Mouse (Mus musculus) limb, embryonic 14.5 days (tissue): ENCODE data around the gene Zcchc3. TPM values are rescaled to one million over a fixed set of nuclear protein-coding genes. Genes with fewer than 3 reads are reported as not detected.
A peak's percentile ranks its signal among the peaks of the same experiment; 100 is the strongest.

Experiments used
- ATAC-seq: fragments of 200-750 bp; cut with Nextera tagmentation; 2 replicates; pipeline ENCODE4 v1.8.0; 2017; ENCODE audit warnings: low read depth, moderate number of reproducible peaks, moderate TSS enrichment; ENCODE audit not compliant: low FRiP score
- DNase-seq: peaks from one replicate; pipeline ENCODE4 v3.0.0-alpha.2; 2015; ENCODE audit warnings: low spot score
- H3K27ac ChIP-seq: fragments of 300-500 bp; sonication (generic); replicated peaks from 2 replicates; pipeline ENCODE4 v1.5.1; 2014; ENCODE audit warnings: low read depth, mild to moderate bottlenecking, low read length, moderate library complexity, mixed read lengths
- H3K27me3 ChIP-seq: fragments of 300-500 bp; sonication (generic); 2 replicates; pipeline ENCODE4 v1.6.1; 2014; ENCODE audit warnings: low read length, mixed read lengths; ENCODE audit not compliant: control insufficient read depth, insufficient read depth
- H3K36me3 ChIP-seq: fragments of 300-500 bp; sonication (generic); 2 replicates; pipeline ENCODE4 v1.6.1; 2014; ENCODE audit warnings: mild to moderate bottlenecking, low read length, moderate library complexity, mixed read lengths; ENCODE audit not compliant: control insufficient read depth, insufficient read depth
- H3K4me1 ChIP-seq: fragments of 300-500 bp; sonication (generic); 2 replicates; pipeline ENCODE4 v1.6.1; 2014; ENCODE audit warnings: antibody characterized with exemption, low read length, mixed read lengths; ENCODE audit not compliant: control insufficient read depth, insufficient read depth
- H3K4me2 ChIP-seq: fragments of 300-500 bp; sonication (generic); replicated peaks from 2 replicates; pipeline ENCODE4 v1.6.1; 2014; ENCODE audit warnings: low read depth, mild to moderate bottlenecking, low read length, moderate library complexity; ENCODE audit not compliant: severe bottlenecking
- H3K4me3 ChIP-seq: fragments of 300-500 bp; sonication (generic); replicated peaks from 2 replicates; pipeline ENCODE4 v1.5.1; 2014; ENCODE audit warnings: low read length
- H3K9ac ChIP-seq: fragments of 300-500 bp; sonication (generic); 2 replicates; pipeline ENCODE4 v1.6.1; 2014; ENCODE audit warnings: mild to moderate bottlenecking, low read depth, low read length, moderate library complexity; ENCODE audit not compliant: severe bottlenecking
- H3K9me3 ChIP-seq: fragments of 300-500 bp; sonication (generic); 2 replicates; pipeline ENCODE4 v1.6.1; 2016; ENCODE audit warnings: low read length; ENCODE audit not compliant: control insufficient read depth
- POLR2A ChIP-seq: fragments of 200-500 bp; IDR thresholded peaks from 2 replicates; pipeline ENCODE4 v1.8.0; 2012; ENCODE audit warnings: inconsistent platforms, mild to moderate bottlenecking, moderate library complexity, borderline replicate concordance; ENCODE audit not compliant: insufficient read depth, insufficient read length; ENCODE audit errors: extremely low read depth
- WGBS: fragments of 180-500 bp; shearing (Covaris S2); extraction: QIAGEN DNeasy Blood & Tissue Kit; methylation state at CpG from one replicate; pipeline ENCODE4 v1.1.7; 2014; 5-methylcytosine and 5-hydroxymethylcytosine counted together
- polyA plus RNA-seq, 2 experiments: library from polyadenylated mRNA; depleted of rRNA in 1 of 2; stranded (reverse) in 1 of 2; unstranded in 1 of 2; fragments of >200 nt; fragmentation: Nextera tagmentation in 1 of 2; extraction: Ambion mirVana in 1 of 2; gene quantifications; 2 replicates each; pipeline versions ENCODE4 v1.2.1 to v1.2.3; 2012 to 2014

Zcchc3 gene
- polyA plus RNA-seq, 2 experiments: 33.5 to 38.1 TPM

- Histone ChIP-seq H3K36me3 (peaks cover 19% of the 10 kb centered on the region), H3K27me3 (no peaks in the 10 kb centered on the region), H3K4me1 (peaks cover 19% of the 10 kb centered on the region), H3K9me3 (no peaks in the 10 kb centered on the region), H3K9ac (no peak overlapping the region), H3K27ac (no peak overlapping the region), H3K4me3 (no peak overlapping the region), H3K4me2 (no peak overlapping the region)
- DNase-seq (peak; percentile 79), ATAC-seq (no peak)
- 18% methylated on average over 3 of the region's 3 CpGs for WGBS
- no peak for TF ChIP-seq POLR2A
These were observed 22.0 kb downstream of the Zcchc3 start for GRCm38 (mm10) chr2:152392786-152393185.

GRCm38 (mm10) chr2:152384191-152384590 lies 30.6 kb downstream of the Zcchc3 start:
- Histone ChIP-seq H3K9ac (no peak overlapping the region), H3K4me3 (no peak overlapping the region), H3K36me3 (no peaks in the 10 kb centered on the region), H3K4me1 (no peaks in the 10 kb centered on the region), H3K27me3 (no peaks in the 10 kb centered on the region), H3K9me3 (no peaks in the 10 kb centered on the region), H3K4me2 (no peak overlapping the region), H3K27ac (no peak overlapping the region)
- TF ChIP-seq POLR2A: no peak
- WGBS: 85% methylated on average over 4 of the region's 4 CpGs
- DNase-seq: no peak
- no peak for ATAC-seq

DNA sequence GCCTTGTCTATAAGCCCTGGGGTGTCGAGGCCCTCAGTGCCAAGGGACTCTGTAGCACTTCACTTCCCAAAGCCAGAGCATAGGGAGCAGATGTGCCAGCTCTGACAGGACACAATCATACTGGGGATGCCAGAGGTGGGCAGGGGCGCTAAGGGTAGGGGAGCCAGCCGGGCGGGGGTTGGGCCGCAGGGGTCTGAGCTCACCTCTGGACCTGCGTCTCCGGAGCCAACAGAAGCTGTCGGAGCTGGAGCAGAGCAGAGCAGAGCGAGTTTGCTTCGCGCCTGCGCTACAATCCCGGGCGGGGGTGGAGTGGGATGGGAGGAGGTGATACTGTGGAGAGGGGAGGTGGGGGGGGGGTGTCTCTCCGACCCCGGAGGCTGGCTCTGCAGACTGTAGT lies 38.5 kb downstream of the Zcchc3 start, which contains the start of gene Nrsn2:
TSS of gene Nrsn2 (minus strand) at position 294 of the 397 bp plus-strand sequence.
- H3K4me1 ChIP-seq: peaks cover 7% of the 10 kb centered on the region; the same call in 1 of the 2 replicates
- no peaks in the 10 kb centered on the region for H3K9me3 ChIP-seq
- H3K36me3 ChIP-seq: no peaks in the 10 kb centered on the region
- DNase-seq (no peak), ATAC-seq (peak; percentile 69)
- H3K9ac ChIP-seq: peak within 1 kb of the TSS; percentile 48; the same call in 1 of the 2 replicates
- H3K27me3 ChIP-seq: no peaks in the 10 kb centered on the region
- H3K4me2 ChIP-seq: peak within 1 kb of the TSS; percentile 45
- H3K27ac ChIP-seq: no peak within 1 kb of the TSS
- no peak for TF ChIP-seq POLR2A
- 3% methylated on average over 9 of the region's 16 CpGs for WGBS
- peak within 1 kb of the TSS; percentile 24 for H3K4me3 ChIP-seq

- no peaks in the 10 kb centered on the region for H3K36me3 ChIP-seq
- 4% methylated on average over 21 of the region's 21 CpGs for WGBS
- peak overlapping the region; percentile 48; the same call in 1 of the 2 replicates for H3K9ac ChIP-seq
These were observed 39.0 kb downstream of the Zcchc3 start for GRCm38 (mm10) chr2:152375652-152376344.

GRCm38 (mm10) chr2:152373547-152373946 lies 41.3 kb downstream of the Zcchc3 start:
- WGBS: 77% methylated on average over 9 of the region's 9 CpGs
- Histone ChIP-seq H3K4me1 (peaks cover 7% of the 10 kb centered on the region; the same call in 1 of the 2 replicates), H3K9ac (no peak overlapping the region), H3K27me3 (no peaks in the 10 kb centered on the region), H3K9me3 (no peaks in the 10 kb centered on the region), H3K36me3 (no peaks in the 10 kb centered on the region), H3K4me3 (no peak overlapping the region), H3K4me2 (no peak overlapping the region), H3K27ac (no peak overlapping the region)
- no peak for ATAC-seq
- no peak for TF ChIP-seq POLR2A
- no peak for DNase-seq

More at GRCm38 (mm10) chr2:152375652-152376344, 39.0 kb downstream of the Zcchc3 start:
- TF ChIP-seq POLR2A: no peak
- DNase-seq (peak; percentile 30), ATAC-seq (peak; percentile 62)
- peak overlapping the region; percentile 45 for H3K4me2 ChIP-seq
- no peaks in the 10 kb centered on the region for H3K9me3 ChIP-seq
- H3K27ac ChIP-seq: no peak overlapping the region
- H3K4me3 ChIP-seq: peak overlapping the region; percentile 24
- no peaks in the 10 kb centered on the region for H3K27me3 ChIP-seq
- peaks cover 7% of the 10 kb centered on the region; the same call in 1 of the 2 replicates for H3K4me1 ChIP-seq
